Mouse (Mus musculus): Measurements from ENCODE around the gene Calm3. TPM values are rescaled to one million over a fixed set of nuclear protein-coding genes. Genes with fewer than 3 reads are reported as not detected.

The Calm3 gene
- total and polyA plus RNA-seq, 2 experiments from 2014 or later: 107 to 342 TPM

- H3K36me3 ChIP-seq (replicated peaks; ENCODE audit: control insufficient read depth, insufficient read depth, low read length): no peaks in the 10 kb centered on the region
- TF ChIP-seq CTCF (IDR thresholded peaks at IDR 0.05; ENCODE audit: low read depth) (no peak), EP300 (IDR thresholded peaks at IDR 0.05; ENCODE audit: low read depth) (no peak)
- peak overlapping the region; percentile 57 for H3K4me3 ChIP-seq (ENCODE audit: low read depth, low read length)
- H3K4me2 ChIP-seq (ENCODE audit: low read depth, low read length): peak overlapping the region; percentile 95
- no peak overlapping the region for H3K27ac ChIP-seq (ENCODE audit: low read depth)
- 4% methylated on average over 22 of the region's 22 CpGs for WGBS
- peaks cover 22% of the 10 kb centered on the region for H3K4me1 ChIP-seq (ENCODE audit: control insufficient read depth, insufficient read depth)
- ATAC-seq (ENCODE audit: insufficient read depth, low read depth): no peak; the same call in 1 of the 2 replicates
- no peak for DNase-seq (ENCODE audit: low spot score)
- peaks cover 23% of the 10 kb centered on the region for H3K27me3 ChIP-seq (ENCODE audit: control insufficient read depth, insufficient read depth, low read length)
- H3K9me3 ChIP-seq (replicated peaks; ENCODE audit: control insufficient read depth, low read length): no peaks in the 10 kb centered on the region
- H3K9ac ChIP-seq (replicated peaks; ENCODE audit: low read depth, low read length): peak overlapping the region; percentile 53
These were observed 20.9 kb upstream of the Calm3 start for GRCm38 (mm10) chr7:16944808-16945315.

- peaks cover 23% of the 10 kb centered on the region for H3K27me3 ChIP-seq (ENCODE audit: control insufficient read depth, insufficient read depth, low read length)
- TF ChIP-seq EP300 (IDR thresholded peaks at IDR 0.05; ENCODE audit: low read depth): no peak
- TF ChIP-seq CTCF (IDR thresholded peaks at IDR 0.05; ENCODE audit: low read depth): no peak
- H3K4me3 ChIP-seq (ENCODE audit: low read depth, low read length): peak within 1 kb of the TSS; percentile 57
- H3K9me3 ChIP-seq (replicated peaks; ENCODE audit: control insufficient read depth, low read length): no peaks in the 10 kb centered on the region
- H3K4me1 ChIP-seq (ENCODE audit: control insufficient read depth, insufficient read depth): peaks cover 22% of the 10 kb centered on the region
- WGBS: 31% methylated on average over 23 of the region's 36 CpGs
- DNase-seq (ENCODE audit: low spot score) (peak; percentile 82), ATAC-seq (ENCODE audit: insufficient read depth, low read depth) (peak; percentile 70)
- peak within 1 kb of the TSS; percentile 53 for H3K9ac ChIP-seq (replicated peaks; ENCODE audit: low read depth, low read length)
- no peak within 1 kb of the TSS for H3K27ac ChIP-seq (ENCODE audit: low read depth)
- H3K36me3 ChIP-seq (replicated peaks; ENCODE audit: control insufficient read depth, insufficient read depth, low read length): no peaks in the 10 kb centered on the region
- peak within 1 kb of the TSS; percentile 95 for H3K4me2 ChIP-seq (ENCODE audit: low read depth, low read length)
These were observed 20.3 kb upstream of the Calm3 start, which contains the start of gene Pnmal2 for GRCm38 (mm10) chr7:16944061-16944807. Pnmal2 (plus strand) TSS chr7:16944682.

GRCm38 (mm10) chr7:16942861-16943260, 18.9 kb upstream of the Calm3 start:
- Histone ChIP-seq H3K27ac (ENCODE audit: low read depth) (no peak overlapping the region), H3K36me3 (replicated peaks; ENCODE audit: control insufficient read depth, insufficient read depth, low read length) (no peaks in the 10 kb centered on the region), H3K4me3 (ENCODE audit: low read depth, low read length) (no peak overlapping the region), H3K4me1 (ENCODE audit: control insufficient read depth, insufficient read depth) (peaks cover 14% of the 10 kb centered on the region), H3K27me3 (ENCODE audit: control insufficient read depth, insufficient read depth, low read length) (peaks cover 23% of the 10 kb centered on the region), H3K9me3 (replicated peaks; ENCODE audit: control insufficient read depth, low read length) (no peaks in the 10 kb centered on the region), H3K9ac (replicated peaks; ENCODE audit: low read depth, low read length) (no peak overlapping the region), H3K4me2 (ENCODE audit: low read depth, low read length) (no peak overlapping the region)
- TF ChIP-seq EP300 (IDR thresholded peaks at IDR 0.05; ENCODE audit: low read depth) (no peak), CTCF (IDR thresholded peaks at IDR 0.05; ENCODE audit: low read depth) (no peak)
- no peak for DNase-seq (ENCODE audit: low spot score)
- no peak for ATAC-seq (ENCODE audit: insufficient read depth, low read depth)
- WGBS: 62% methylated on average over 4 of the region's 4 CpGs

- H3K27ac ChIP-seq (ENCODE audit: low read depth): peak overlapping the region; percentile 2; the same call in 1 of the 2 replicates
- no peak overlapping the region for H3K4me2 ChIP-seq (ENCODE audit: low read depth, low read length)
- H3K4me1 ChIP-seq (ENCODE audit: control insufficient read depth, insufficient read depth): no peaks in the 10 kb centered on the region; the same call in 1 of the 2 replicates
- DNase-seq (ENCODE audit: low spot score) (peak; percentile 45), ATAC-seq (ENCODE audit: insufficient read depth, low read depth) (no peak)
- H3K36me3 ChIP-seq (replicated peaks; ENCODE audit: control insufficient read depth, insufficient read depth, low read length): no peaks in the 10 kb centered on the region
- no peaks in the 10 kb centered on the region for H3K9me3 ChIP-seq (replicated peaks; ENCODE audit: control insufficient read depth, low read length)
- no peak overlapping the region for H3K4me3 ChIP-seq (ENCODE audit: low read depth, low read length)
- 33% methylated on average over 7 of the region's 7 CpGs for WGBS
- no peak overlapping the region for H3K9ac ChIP-seq (replicated peaks; ENCODE audit: low read depth, low read length)
- peaks cover 6% of the 10 kb centered on the region for H3K27me3 ChIP-seq (ENCODE audit: control insufficient read depth, insufficient read depth, low read length)
- TF ChIP-seq CTCF (IDR thresholded peaks at IDR 0.05; ENCODE audit: low read depth) (no peak), EP300 (IDR thresholded peaks at IDR 0.05; ENCODE audit: low read depth) (no peak)
These were observed 16.4 kb upstream of the Calm3 start for GRCm38 (mm10) chr7:16940292-16940691.

GRCm38 (mm10) chr7:16938117-16938791, 14.3 kb upstream of the Calm3 start:
- Histone ChIP-seq H3K27me3 (ENCODE audit: control insufficient read depth, insufficient read depth, low read length) (no peaks in the 10 kb centered on the region), H3K9ac (replicated peaks; ENCODE audit: low read depth, low read length) (no peak overlapping the region), H3K4me3 (ENCODE audit: low read depth, low read length) (no peak overlapping the region), H3K36me3 (replicated peaks; ENCODE audit: control insufficient read depth, insufficient read depth, low read length) (no peaks in the 10 kb centered on the region), H3K27ac (ENCODE audit: low read depth) (no peak overlapping the region), H3K9me3 (replicated peaks; ENCODE audit: control insufficient read depth, low read length) (no peaks in the 10 kb centered on the region), H3K4me2 (ENCODE audit: low read depth, low read length) (no peak overlapping the region), H3K4me1 (ENCODE audit: control insufficient read depth, insufficient read depth) (no peaks in the 10 kb centered on the region; the same call in 1 of the 2 replicates)
- ATAC-seq (ENCODE audit: insufficient read depth, low read depth) (no peak), DNase-seq (ENCODE audit: low spot score) (no peak)
- WGBS: 69% methylated on average over 17 of the region's 17 CpGs
- TF ChIP-seq EP300 (IDR thresholded peaks at IDR 0.05; ENCODE audit: low read depth): no peak
- TF ChIP-seq CTCF (IDR thresholded peaks at IDR 0.05; ENCODE audit: low read depth): no peak

Measured in heart, postnatal 0 days (tissue).